8 mouse cellular contexts compared by ENCODE assay signal in genomic region chr9:66124681-66125542, GRCm38 (mm10). TPM values are rescaled to one million over a fixed set of nuclear protein-coding genes. Genes with fewer than 3 reads are reported as not detected.
A peak's percentile ranks its signal among the peaks of the same experiment; 100 is the strongest.
DNase-seq lines count a peak whose midpoint lies in the region; ATAC-seq lines count a peak whose summit lies in the region.

No protein-coding gene starts in this region.

- peak; percentile 98 for ATAC-seq in hindbrain, embryonic 11.5 days (ENCODE audit: low FRiP score)

- peak overlapping the region; percentile 77 for H3K9ac ChIP-seq in hindbrain, embryonic 11.5 days (ENCODE audit: low read depth, low read length)

- H3K4me2 ChIP-seq in hindbrain, embryonic 11.5 days (replicated peaks; ENCODE audit: low read depth, low read length) = peak overlapping the region; percentile 65

- peak; percentile 98 for DNase-seq in Muller cell, postnatal 12 days (ENCODE audit: inconsistent ontology term)
- peak; percentile 98 for DNase-seq in cerebellum, adult 9-11 months
- peak; percentile 95 to 96 for DNase-seq in frontal cortex, adult 2 months (ENCODE audit: extremely low spot score in 1 of 2, low spot score in 1 of 2)
- DNase-seq in hindbrain, embryonic 11.5 days (ENCODE audit: low spot score) = peak; percentile 97
- DNase-seq in layer of hippocampus, postnatal 10 days (ENCODE audit: low spot score in 2 of 2) = peak; percentile 95
- peak; percentile 100 for DNase-seq in lung, postnatal 10 days
- DNase-seq in ovary, postnatal 36 days (ENCODE audit: low spot score) = peak; percentile 98
- peak; percentile 98 for DNase-seq in thymus, postnatal 25 days

- WGBS in hindbrain, embryonic 11.5 days = 16% methylated on average over 33 of the region's 33 CpGs

- H3K36me3 ChIP-seq in hindbrain, embryonic 11.5 days (ENCODE audit: control insufficient read depth, insufficient read depth, low read length) = no peaks in the 10 kb centered on the region

- peak overlapping the region; percentile 92 for H3K27ac ChIP-seq in hindbrain, embryonic 11.5 days (ENCODE audit: low read depth, low read length)

- no peaks in the 10 kb centered on the region for H3K27me3 ChIP-seq in hindbrain, embryonic 11.5 days (ENCODE audit: control insufficient read depth, insufficient read depth, low read length)

- H3K4me3 ChIP-seq in hindbrain, embryonic 11.5 days (ENCODE audit: low read depth, low read length) = peak overlapping the region; percentile 81

- no peaks in the 10 kb centered on the region for H3K4me1 ChIP-seq in hindbrain, embryonic 11.5 days (replicated peaks; ENCODE audit: control insufficient read depth, insufficient read depth, low read length)

- no peaks in the 10 kb centered on the region for H3K9me3 ChIP-seq in hindbrain, embryonic 11.5 days (ENCODE audit: control insufficient read depth, low read length)

RNA-seq across cellular contexts. Expression of gene Snx1, which starts 1.5 kb away (rescaled TPM):
- polyA plus RNA-seq in frontal cortex, adult 2 months (2012; rRNA removed) = 89.1 and 93.5 TPM in 2 replicates
- polyA plus RNA-seq in hindbrain, embryonic 11.5 days (2014; fragmentation: Nextera tagmentation; extraction: Ambion mirVana) = 127 and 140 TPM in 2 replicates
- total RNA-seq in layer of hippocampus, postnatal 10 days (2021) = 10 to 100 TPM; 55.2 to 56.4 TPM

RNA-seq across cellular contexts. Expression of gene Ciao2a, which starts 1.5 kb away (rescaled TPM):
- 29.4 and 31.7 TPM in 2 replicates for polyA plus RNA-seq in frontal cortex, adult 2 months (2012; rRNA removed)
- 144 and 146 TPM in 2 replicates for polyA plus RNA-seq in hindbrain, embryonic 11.5 days (2014; fragmentation: Nextera tagmentation; extraction: Ambion mirVana)
- 10 to 100 TPM; 27.2 to 28.9 TPM for total RNA-seq in layer of hippocampus, postnatal 10 days (2021)

RNA-seq across cellular contexts. Expression of gene Dapk2, which starts 33.1 kb away (rescaled TPM):
- 2.1 and 3.8 TPM in 2 replicates for polyA plus RNA-seq in frontal cortex, adult 2 months (2012; rRNA removed)
- polyA plus RNA-seq in hindbrain, embryonic 11.5 days (2014; fragmentation: Nextera tagmentation; extraction: Ambion mirVana) = 2.7 and 4.4 TPM in 2 replicates
- total RNA-seq in layer of hippocampus, postnatal 10 days (2021) = under 1 TPM; 0.87 to 0.94 TPM

RNA-seq across cellular contexts. Expression of gene Snx22, which starts 55.4 kb away (rescaled TPM):
- polyA plus RNA-seq in frontal cortex, adult 2 months (2012; rRNA removed) = 6.2 TPM in 2 replicates
- 2.7 and 2.9 TPM in 2 replicates for polyA plus RNA-seq in hindbrain, embryonic 11.5 days (2014; fragmentation: Nextera tagmentation; extraction: Ambion mirVana)
- total RNA-seq in layer of hippocampus, postnatal 10 days (2021) = 1 to 10 TPM; 7.7 to 7.9 TPM

Comparison
In these comparisons a context has a peak if more than half of its experiments do, and no peak if none do; other contexts are left out.
1. Peak in every context shown above with its lines: DNase-seq, ATAC-seq, H3K4me3 ChIP-seq and H3K27ac ChIP-seq.